Mouse (Mus musculus) skeletal muscle tissue, adult 2 months (tissue): ENCODE measurements around the gene Gm17268.
A peak's percentile ranks its signal among the peaks of the same experiment; 100 is the strongest.

Experiments
- DNase-seq: peaks from one replicate; pipeline ENCODE4 v3.0.0-alpha.2; 2012; ENCODE audit warnings: low read depth, low spot score

The Gm17268 gene

DNA sequence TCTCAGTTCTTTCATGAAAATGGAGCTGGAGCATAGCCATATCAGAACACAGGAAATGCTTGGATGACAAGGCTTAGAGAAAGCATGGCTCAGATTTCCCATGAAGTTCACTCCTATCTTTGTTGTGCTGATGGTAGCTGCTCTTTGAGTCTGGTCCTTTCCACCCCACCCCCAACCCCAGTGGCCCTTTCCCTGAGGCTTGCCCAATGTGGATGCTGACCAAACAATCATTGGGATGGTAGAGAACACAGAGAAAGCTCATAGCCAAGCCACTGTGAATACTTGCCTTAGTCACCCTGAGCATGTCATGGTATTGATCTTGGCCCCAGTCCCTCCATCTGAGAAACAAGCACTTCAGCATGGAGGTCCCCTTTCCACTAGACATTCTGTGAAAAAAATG is 6.2 kb downstream of the Gm17268 start:
- no peak for DNase-seq

DNA sequence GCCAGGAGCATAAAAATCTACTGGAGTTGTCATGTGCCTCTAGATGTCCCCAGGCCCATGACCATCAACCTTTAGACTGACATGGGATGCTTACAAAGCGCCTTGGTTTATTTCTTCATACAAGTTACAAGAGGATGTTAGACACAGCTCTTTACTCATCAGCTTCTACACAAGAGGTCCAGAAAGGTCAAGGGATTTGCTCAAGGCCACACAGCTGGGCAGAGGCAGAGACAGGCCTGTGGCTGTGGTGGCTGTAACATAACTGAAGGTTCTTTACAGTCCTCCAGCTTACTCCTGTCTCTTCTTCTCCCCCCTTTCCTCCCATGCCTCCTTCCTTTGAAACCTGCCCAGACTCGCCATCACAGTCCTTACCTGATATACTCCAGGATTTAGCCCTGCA is 8.2 kb downstream of the Gm17268 start:
- no peak for DNase-seq

GRCm38 (mm10) chr11:82023769-82024168 is 14.6 kb downstream of the Gm17268 start:
- peak; percentile 36 for DNase-seq

DNA sequence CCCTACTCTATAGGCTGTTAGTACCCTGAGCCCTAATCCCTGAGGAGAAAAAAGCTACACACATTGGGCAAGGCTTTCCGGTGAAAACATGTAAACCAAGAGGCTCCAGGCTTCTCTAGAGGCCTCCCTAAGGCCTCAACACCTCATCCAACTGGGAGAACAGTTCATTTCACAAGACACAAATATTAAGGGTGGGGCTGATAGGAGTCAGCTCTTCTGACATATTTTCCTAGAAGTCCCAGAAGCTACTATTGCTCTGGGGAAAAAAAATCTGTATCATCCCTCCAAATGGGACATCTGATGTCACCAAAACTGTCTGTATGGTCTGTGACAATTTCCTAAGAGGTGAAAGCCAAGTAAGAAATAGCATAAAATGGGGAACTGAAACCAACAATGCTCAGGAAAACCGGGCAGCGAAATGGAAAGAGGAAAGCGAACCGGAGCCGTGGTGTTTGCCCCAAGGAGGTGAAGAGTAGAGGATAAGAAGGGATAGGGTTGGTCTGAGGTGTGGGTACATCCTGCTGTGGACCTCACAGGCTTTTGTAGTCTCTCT is 15.8 kb downstream of the Gm17268 start:
- DNase-seq: no peak

DNA sequence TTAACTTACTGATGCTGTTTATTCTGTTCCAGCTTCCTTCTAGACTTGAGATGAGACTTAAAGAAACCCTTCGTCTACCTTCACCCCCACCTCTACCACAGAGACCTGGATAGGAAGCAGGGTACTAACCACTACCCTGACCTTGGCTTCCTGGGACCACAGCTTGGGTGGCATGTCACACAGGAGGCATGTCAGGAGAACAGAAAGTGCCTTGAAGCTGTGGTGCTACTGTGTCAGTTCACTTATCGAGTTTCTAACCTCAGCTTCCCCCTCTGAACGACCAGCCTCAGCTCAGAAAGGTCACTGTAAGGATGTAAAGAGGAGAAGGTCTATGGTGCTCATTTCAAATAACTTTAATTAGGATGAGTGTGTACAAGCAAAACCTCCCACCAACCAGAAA is 17.0 kb downstream of the Gm17268 start:
- no peak for DNase-seq

GRCm38 (mm10) chr11:82019793-82020192 is 18.6 kb downstream of the Gm17268 start:
- no peak for DNase-seq

DNA sequence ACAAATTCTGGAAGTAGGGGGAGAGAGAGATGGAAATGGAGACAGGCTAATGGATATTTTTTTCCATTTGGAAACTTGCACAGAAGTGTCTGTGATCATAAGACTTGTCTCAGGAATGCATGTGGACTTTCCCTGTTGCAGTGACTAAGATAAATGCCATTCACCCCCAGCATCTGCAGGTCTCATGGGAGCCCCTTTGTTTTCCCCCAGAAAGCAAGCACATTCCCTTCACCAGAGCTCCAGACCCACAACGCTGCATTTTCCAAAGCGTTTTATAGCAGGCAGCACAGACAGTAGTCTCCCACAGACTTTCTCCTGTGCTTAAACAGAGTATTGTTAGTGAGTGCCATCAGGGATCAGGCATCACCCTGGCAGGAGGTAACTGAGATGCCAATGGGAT is 19.0 kb downstream of the Gm17268 start:
- no peak for DNase-seq

DNA sequence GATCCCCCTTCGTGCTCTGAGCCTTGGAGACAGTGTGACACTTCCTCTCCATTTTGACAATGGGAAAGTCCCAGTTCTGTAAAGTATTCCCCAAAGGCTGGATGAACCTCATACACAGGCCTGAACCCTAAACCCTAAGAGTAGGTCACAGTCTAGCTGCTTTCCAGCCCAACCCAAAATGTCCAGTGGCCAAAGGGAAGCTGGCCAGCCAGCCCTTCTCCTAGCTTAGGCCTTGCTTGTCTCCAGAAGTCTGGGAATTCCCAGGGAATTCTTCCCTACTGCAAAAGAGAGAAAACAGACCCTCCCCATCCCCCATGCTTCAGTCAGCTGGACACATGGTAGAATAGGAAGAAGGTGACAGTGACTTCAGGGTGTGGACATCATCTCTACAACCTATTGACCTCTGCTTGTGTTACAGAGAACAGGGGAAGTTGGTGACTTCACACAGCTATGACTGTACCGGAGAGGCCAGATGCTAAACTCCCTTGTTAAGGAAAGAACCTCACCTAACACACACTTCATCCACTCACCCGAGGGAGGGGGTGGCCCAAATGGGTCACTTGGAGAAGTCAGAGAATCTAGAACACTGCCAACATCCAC is 22.1 kb downstream of the Gm17268 start:
- DNase-seq: no peak

GRCm38 (mm10) chr11:82015066-82015465 is 23.3 kb downstream of the Gm17268 start:
- DNase-seq: no peak

- no peak for DNase-seq
These were observed 24.6 kb downstream of the Gm17268 start for GRCm38 (mm10) chr11:82013756-82014155.

- DNase-seq: peak; percentile 66
These were observed 26.8 kb downstream of the Gm17268 start for GRCm38 (mm10) chr11:82011411-82012193.

GRCm38 (mm10) chr11:82010115-82010514 is 28.2 kb downstream of the Gm17268 start:
- DNase-seq: no peak

- DNase-seq: peak; percentile 90
These were observed 31.5 kb downstream of the Gm17268 start for GRCm38 (mm10) chr11:82006796-82007423.

GRCm38 (mm10) chr11:82004810-82005209 is 33.6 kb downstream of the Gm17268 start:
- no peak for DNase-seq

DNA sequence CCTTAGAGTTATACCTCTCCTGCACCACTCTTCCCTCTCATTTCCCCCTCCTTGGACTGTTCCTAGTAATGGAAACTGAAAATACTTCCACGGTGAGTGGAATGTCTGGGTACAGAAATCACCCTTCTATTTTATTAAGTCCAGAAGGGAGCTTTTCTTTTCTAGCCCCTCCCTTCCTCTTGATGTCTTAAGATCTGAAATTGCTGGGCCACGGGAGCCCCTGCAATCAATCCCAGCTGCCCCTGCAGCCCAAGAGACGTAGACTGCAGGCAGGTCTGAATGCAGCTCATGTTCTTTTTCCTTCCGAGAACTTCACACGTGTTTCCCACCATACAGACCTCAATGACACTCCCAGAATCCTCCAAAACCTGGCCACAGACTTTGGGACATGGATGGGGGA is 37.8 kb downstream of the Gm17268 start:
- no peak for DNase-seq

GRCm38 (mm10) chr11:81999469-81999868 is 38.9 kb downstream of the Gm17268 start:
- no peak for DNase-seq

- no peak for DNase-seq
These were observed 39.7 kb downstream of the Gm17268 start for GRCm38 (mm10) chr11:81998646-81999045.

DNA sequence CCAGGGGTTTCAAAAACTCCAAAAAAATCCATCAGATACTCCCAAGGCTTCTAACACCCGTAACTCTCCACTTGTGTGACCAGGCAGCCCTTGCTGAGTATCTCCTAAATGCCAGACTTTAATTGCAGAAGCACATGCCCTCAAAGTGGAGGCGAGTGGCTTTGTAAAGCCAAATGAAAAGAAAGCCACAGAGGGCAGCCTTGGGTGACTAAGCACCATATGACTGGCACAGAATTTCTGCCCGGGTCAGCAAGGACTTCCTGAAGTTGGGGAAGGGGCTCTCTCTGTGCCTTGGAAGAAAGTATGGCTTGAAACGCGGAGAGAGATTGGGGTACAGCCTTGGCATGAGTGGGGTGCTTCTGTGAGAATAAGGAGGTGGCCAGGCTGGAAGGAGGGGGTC is 41.3 kb downstream of the Gm17268 start:
- DNase-seq: no peak

GRCm38 (mm10) chr11:81996172-81996841 is 42.1 kb downstream of the Gm17268 start:
- peak; percentile 70 for DNase-seq

DNA sequence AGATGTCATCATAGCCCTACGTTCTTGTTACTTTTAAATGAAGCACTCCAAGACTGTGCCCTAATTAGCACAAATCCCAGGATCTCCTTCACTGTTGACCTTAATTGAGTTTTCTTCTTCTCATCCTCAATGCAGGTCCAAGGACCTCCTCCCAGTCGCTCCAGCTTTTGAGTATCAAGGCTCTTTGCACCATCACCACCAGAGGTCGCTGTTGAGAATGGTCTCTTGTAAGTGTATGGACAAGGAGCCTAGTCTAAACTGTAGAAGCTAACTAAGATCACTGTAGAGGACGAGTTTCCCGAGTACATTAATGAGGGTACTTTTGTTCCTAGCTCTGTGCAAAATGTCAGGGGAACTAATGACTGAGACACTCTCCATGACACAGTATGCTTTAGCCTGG is 55.2 kb downstream of the Gm17268 start:
- peak; percentile 52 for DNase-seq

DNA sequence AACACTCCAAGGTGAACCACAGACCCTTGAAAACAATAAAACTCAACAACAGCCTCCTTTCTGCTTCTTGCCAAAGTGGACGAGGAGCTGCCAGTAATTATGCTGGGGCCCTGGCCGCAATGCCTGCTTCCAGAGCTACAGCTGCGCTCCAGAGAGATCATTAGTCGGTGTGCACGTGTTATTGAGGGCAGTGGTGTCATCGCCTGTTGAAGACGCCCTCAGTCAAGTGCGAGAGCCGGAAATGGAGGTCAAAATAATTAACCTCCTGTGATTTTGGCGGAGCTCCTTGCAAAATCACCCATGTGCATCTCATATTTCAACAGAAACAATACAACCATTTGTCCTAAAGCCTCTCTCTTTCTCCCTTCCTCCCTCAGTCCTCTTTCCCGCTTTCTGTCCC is 56.2 kb downstream of the Gm17268 start:
- no peak for DNase-seq
